Comparison of ENCODE assay signal across 28 mouse cellular contexts in genomic region chr1:90393861-90394260, GRCm38 (mm10).
A peak's percentile ranks its signal among the peaks of the same experiment; 100 is the strongest.
DNase-seq lines count a peak whose midpoint lies in the region; ATAC-seq and TF ChIP-seq lines count a peak whose summit lies in the region.
"Had no signal": no experiment of that assay in that cellular context is flagged by ENCODE, and none has a peak within 500 bp of the region (broad histone marks: within the 10 kb centered on the region; RNA-seq: fewer than 3 reads in every experiment).

No protein-coding gene starts in this region.

- H3K27me3 ChIP-seq in hindbrain, postnatal 0 days (ENCODE audit: insufficient read depth, low read length): no peaks in the 10 kb centered on the region
- H3K27me3 ChIP-seq in hindbrain, embryonic 13.5 days: 0 out of 2 replicates have a peak, but pooled peaks cover 4% of the 10 kb centered on the region
- no peaks in the 10 kb centered on the region for H3K27me3 ChIP-seq in embryonic facial prominence, embryonic 14.5 days (replicated peaks; ENCODE audit: control insufficient read depth, insufficient read depth, low read length)
- H3K27me3 ChIP-seq: heart, embryonic 12.5 days; hindbrain, embryonic 15.5 days; liver, embryonic 15.5 days; megakaryocyte, embryonic 14.5 days; midbrain, embryonic 13.5 days had no signal

- 58% methylated on average over 5 of the region's 5 CpGs for WGBS in hindbrain, postnatal 0 days
- 66% methylated on average over 5 of the region's 5 CpGs for WGBS in hindbrain, embryonic 13.5 days
- WGBS in embryonic facial prominence, embryonic 14.5 days: 52% methylated on average over 5 of the region's 5 CpGs

- H3K4me1 ChIP-seq in hindbrain, postnatal 0 days (ENCODE audit: insufficient read depth, low read length): peaks cover 3% of the 10 kb centered on the region; the same call in 1 of the 2 replicates
- H3K4me1 ChIP-seq in hindbrain, embryonic 13.5 days (replicated peaks): peaks cover 12% of the 10 kb centered on the region
- peaks cover 27% of the 10 kb centered on the region for H3K4me1 ChIP-seq in embryonic facial prominence, embryonic 14.5 days (ENCODE audit: control insufficient read depth, insufficient read depth, low read length)
- H3K4me1 ChIP-seq: liver, embryonic 15.5 days; megakaryocyte, embryonic 14.5 days had no signal

- DNase-seq in hindbrain, postnatal 0 days (ENCODE audit: low spot score): peak; percentile 19
- DNase-seq in NIH3T3 (ENCODE audit: low read depth): peak; percentile 60
- peak; percentile 77 for DNase-seq in adrenal gland, postnatal 10 days
- peak; percentile 56 for DNase-seq in embryonic facial prominence, embryonic 14.5 days (ENCODE audit: low spot score)
- DNase-seq in Muller cell, postnatal 12 days (ENCODE audit: inconsistent ontology term): no peak
- DNase-seq in right cerebral cortex, postnatal 14 days: no peak
- DNase-seq in right cerebral cortex, adult 18-20 months: no peak
- DNase-seq: cerebellum, adult 18-20 months; gastrocnemius, postnatal 14 days; heart, adult 18-20 months; heart, postnatal 4 days; kidney, adult 2 months; lung, postnatal 36 days; retina, postnatal 1 day; spleen, adult 18-20 months; thymus, adult 18-20 months; thymus, postnatal 25 days had no signal

- H3K4me3 ChIP-seq in hindbrain, postnatal 0 days (ENCODE audit: low read length): no peak overlapping the region
- no peak overlapping the region for H3K4me3 ChIP-seq in hindbrain, embryonic 13.5 days
- no peak overlapping the region for H3K4me3 ChIP-seq in embryonic facial prominence, embryonic 14.5 days (ENCODE audit: low read depth, low read length)
- H3K4me3 ChIP-seq: heart, embryonic 12.5 days; hindbrain, embryonic 15.5 days; limb, embryonic 12.5 days; liver, embryonic 15.5 days; megakaryocyte, embryonic 14.5 days; midbrain, embryonic 13.5 days had no signal

- H3K4me2 ChIP-seq in hindbrain, postnatal 0 days (ENCODE audit: low read depth, low read length): no peak overlapping the region
- no peak overlapping the region for H3K4me2 ChIP-seq in hindbrain, embryonic 13.5 days
- no peak overlapping the region for H3K4me2 ChIP-seq in embryonic facial prominence, embryonic 14.5 days (ENCODE audit: low read depth, low read length)
- H3K4me2 ChIP-seq: heart, embryonic 12.5 days; hindbrain, embryonic 15.5 days; limb, embryonic 12.5 days; liver, embryonic 15.5 days; midbrain, embryonic 13.5 days had no signal

- TF ChIP-seq CTCF in hindbrain, postnatal 0 days (IDR thresholded peaks at IDR 0.05; ENCODE audit: low read depth): no peak

- no peak for ATAC-seq in hindbrain, postnatal 0 days
- ATAC-seq in hindbrain, embryonic 13.5 days (ENCODE audit: low FRiP score): no peak
- no peak for ATAC-seq in embryonic facial prominence, embryonic 14.5 days (ENCODE audit: low read depth)
- ATAC-seq: activated CD4-positive, CD25-positive, alpha-beta regulatory T cell, adult 4 months; CD4-positive, CD25-positive, alpha-beta regulatory T cell, adult 4 months; forebrain, embryonic 14.5 days; midbrain, embryonic 13.5 days had no signal

- no peaks in the 10 kb centered on the region for H3K36me3 ChIP-seq in hindbrain, postnatal 0 days (ENCODE audit: insufficient read depth, low read length)
- H3K36me3 ChIP-seq in hindbrain, embryonic 13.5 days: no peaks in the 10 kb centered on the region
- no peaks in the 10 kb centered on the region for H3K36me3 ChIP-seq in embryonic facial prominence, embryonic 14.5 days (ENCODE audit: control insufficient read depth, insufficient read depth, low read length)
- H3K36me3 ChIP-seq: heart, embryonic 12.5 days; hindbrain, embryonic 15.5 days; limb, embryonic 12.5 days; liver, embryonic 15.5 days; midbrain, embryonic 13.5 days had no signal

- H3K9ac ChIP-seq in hindbrain, postnatal 0 days (replicated peaks; ENCODE audit: low read length): no peak overlapping the region
- H3K9ac ChIP-seq in hindbrain, embryonic 13.5 days: no peak overlapping the region
- no peak overlapping the region for H3K9ac ChIP-seq in embryonic facial prominence, embryonic 14.5 days (ENCODE audit: low read depth, low read length)
- H3K9ac ChIP-seq: heart, embryonic 12.5 days; hindbrain, embryonic 15.5 days; limb, embryonic 12.5 days; liver, embryonic 15.5 days; midbrain, embryonic 13.5 days had no signal

- H3K27ac ChIP-seq in hindbrain, postnatal 0 days: no peak overlapping the region
- no peak overlapping the region for H3K27ac ChIP-seq in hindbrain, embryonic 13.5 days
- no peak overlapping the region for H3K27ac ChIP-seq in embryonic facial prominence, embryonic 14.5 days (replicated peaks; ENCODE audit: low read depth, low read length)
- H3K27ac ChIP-seq: hindbrain, embryonic 15.5 days; limb, embryonic 12.5 days; liver, embryonic 15.5 days; midbrain, embryonic 13.5 days; stomach, postnatal 0 days had no signal

- no peaks in the 10 kb centered on the region for H3K9me3 ChIP-seq in hindbrain, postnatal 0 days (ENCODE audit: low read length)
- H3K9me3 ChIP-seq in hindbrain, embryonic 13.5 days: no peaks in the 10 kb centered on the region
- no peaks in the 10 kb centered on the region for H3K9me3 ChIP-seq in embryonic facial prominence, embryonic 14.5 days (ENCODE audit: control insufficient read depth, low read length)
- H3K9me3 ChIP-seq: heart, embryonic 12.5 days; hindbrain, embryonic 15.5 days; limb, embryonic 12.5 days; liver, embryonic 15.5 days; megakaryocyte, embryonic 14.5 days; midbrain, embryonic 13.5 days had no signal

Comparison
In these comparisons a context has a peak if more than half of its experiments do, and no peak if none do; other contexts are left out.
1. DNase-seq: peak in hindbrain, postnatal 0 days (single experiment), NIH3T3 (single experiment), adrenal gland, postnatal 10 days (single experiment) and embryonic facial prominence, embryonic 14.5 days (single experiment); none in Muller cell, postnatal 12 days (single experiment), right cerebral cortex, postnatal 14 days (single experiment) and right cerebral cortex, adult 18-20 months (single experiment).